Mouse (Mus musculus) forebrain, embryonic 13.5 days (tissue): ENCODE measurements around the gene Galnt11. TPM values are rescaled to one million over a fixed set of nuclear protein-coding genes. Genes with fewer than 3 reads are reported as not detected.

Experiments used
- ATAC-seq: fragments of 200-750 bp; cut with Nextera tagmentation; 2 replicates; pipeline ENCODE4 v1.8.0; 2017
- H3K27ac ChIP-seq: fragments of 300-500 bp; sonication (generic); 2 replicates; pipeline ENCODE4 v1.5.1; 2015; ENCODE audit warnings: inconsistent platforms, mild to moderate bottlenecking, moderate library complexity
- H3K27me3 ChIP-seq: fragments of 300-500 bp; sonication (generic); 2 replicates; pipeline ENCODE4 v1.6.1; 2015; ENCODE audit warnings: mild to moderate bottlenecking, inconsistent platforms
- H3K36me3 ChIP-seq: fragments of 300-500 bp; sonication (generic); 2 replicates; pipeline ENCODE4 v1.6.1; 2015; ENCODE audit warnings: mild to moderate bottlenecking, inconsistent platforms; ENCODE audit not compliant: poor library complexity, severe bottlenecking
- H3K4me1 ChIP-seq: fragments of 300-500 bp; sonication (generic); 2 replicates; pipeline ENCODE4 v1.6.1; 2015; ENCODE audit warnings: inconsistent platforms
- H3K4me2 ChIP-seq: fragments of 300-500 bp; sonication (generic); 2 replicates; pipeline ENCODE4 v1.6.1; 2015; ENCODE audit warnings: inconsistent platforms, mild to moderate bottlenecking, moderate library complexity
- H3K4me3 ChIP-seq: fragments of 300-500 bp; sonication (generic); 2 replicates; pipeline ENCODE4 v1.5.1; 2015; ENCODE audit warnings: mild to moderate bottlenecking, inconsistent platforms
- H3K9ac ChIP-seq: fragments of 300-500 bp; sonication (generic); 2 replicates; pipeline ENCODE4 v1.6.1; 2015; ENCODE audit warnings: mild to moderate bottlenecking, inconsistent platforms
- H3K9me3 ChIP-seq: fragments of 300-500 bp; sonication (generic); replicated peaks from 2 replicates; pipeline ENCODE4 v1.6.1; 2016; ENCODE audit warnings: inconsistent platforms
- WGBS: fragments of 180-500 bp; shearing (Covaris S2); methylation state at CpG from one replicate; pipeline ENCODE4 v1.1.7; 2015; 5-methylcytosine and 5-hydroxymethylcytosine counted together
- polyA plus RNA-seq: library from polyadenylated mRNA; unstranded; fragments of >200 nt; fragmentation: Nextera tagmentation; extraction: Ambion mirVana; gene quantifications from 2 replicates; pipeline ENCODE4 v1.2.1, GENCODE M21; 2015

The Galnt11 gene
- polyA plus RNA-seq, 1 experiment from 2014 or later, result 33.6 TPM

DNA sequence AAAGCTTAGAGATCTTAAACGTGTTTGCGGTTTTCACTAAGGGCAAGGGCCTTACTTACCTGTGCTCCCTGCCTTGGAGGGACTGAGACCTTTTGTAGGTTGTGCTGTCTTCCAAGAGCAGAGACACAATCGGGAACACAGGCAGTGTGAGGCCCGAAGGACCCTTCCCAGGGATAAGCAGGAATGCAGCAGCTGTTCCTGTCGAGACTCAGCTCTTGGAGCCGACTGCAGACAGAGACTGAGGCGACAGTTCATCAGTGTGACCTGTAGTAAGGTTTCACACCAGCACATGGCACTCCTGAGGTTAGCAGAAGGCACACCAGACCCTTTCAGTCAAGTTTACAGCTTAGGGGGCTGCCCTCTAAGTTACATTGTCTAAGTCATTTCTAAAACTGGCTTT, 40.6 kb downstream of the Galnt11 start:
- Histone ChIP-seq H3K27ac (no peak overlapping the region), H3K36me3 (peaks cover 84% of the 10 kb centered on the region), H3K4me3 (no peak overlapping the region), H3K9me3 (no peaks in the 10 kb centered on the region), H3K4me2 (no peak overlapping the region), H3K9ac (no peak overlapping the region), H3K4me1 (no peaks in the 10 kb centered on the region), H3K27me3 (no peaks in the 10 kb centered on the region)
- WGBS, result 90% methylated on average over 7 of the region's 7 CpGs
- ATAC-seq, result no peak

DNA sequence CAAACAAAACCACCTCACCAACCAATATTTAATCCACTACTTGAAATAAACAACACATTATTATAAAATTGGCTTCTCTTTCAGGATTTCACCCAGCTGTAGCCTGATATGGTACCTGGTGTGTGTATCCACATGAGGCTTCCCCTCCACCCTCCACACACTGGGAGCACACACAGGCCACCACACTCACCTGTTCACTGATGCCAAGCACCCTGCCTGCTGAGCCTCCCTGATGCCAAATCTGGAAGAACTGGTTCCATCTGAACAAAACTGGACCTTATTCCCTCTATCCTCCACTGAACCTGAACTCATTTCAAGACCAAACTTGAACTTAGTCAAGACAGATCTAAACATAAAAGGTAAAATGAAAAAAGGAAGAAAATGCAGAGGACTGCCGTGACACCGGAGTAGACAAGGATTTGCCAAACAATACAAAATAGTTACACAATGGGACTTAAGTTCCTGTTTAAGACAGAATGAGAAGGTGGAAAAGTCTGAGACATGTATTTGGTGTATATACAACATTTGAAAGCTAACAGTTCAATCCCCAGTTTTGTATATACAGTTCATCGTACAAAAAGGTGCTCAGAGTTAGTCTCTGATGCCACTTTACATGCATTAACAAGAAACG, 46.7 kb downstream of the Galnt11 start:
- Histone ChIP-seq H3K4me1 (no peaks in the 10 kb centered on the region), H3K27ac (no peak overlapping the region), H3K4me3 (no peak overlapping the region), H3K9me3 (no peaks in the 10 kb centered on the region), H3K4me2 (no peak overlapping the region), H3K27me3 (no peaks in the 10 kb centered on the region), H3K36me3 (peaks cover 73% of the 10 kb centered on the region), H3K9ac (no peak overlapping the region)
- 93% methylated on average over 4 of the region's 4 CpGs for WGBS
- ATAC-seq, result no peak

DNA sequence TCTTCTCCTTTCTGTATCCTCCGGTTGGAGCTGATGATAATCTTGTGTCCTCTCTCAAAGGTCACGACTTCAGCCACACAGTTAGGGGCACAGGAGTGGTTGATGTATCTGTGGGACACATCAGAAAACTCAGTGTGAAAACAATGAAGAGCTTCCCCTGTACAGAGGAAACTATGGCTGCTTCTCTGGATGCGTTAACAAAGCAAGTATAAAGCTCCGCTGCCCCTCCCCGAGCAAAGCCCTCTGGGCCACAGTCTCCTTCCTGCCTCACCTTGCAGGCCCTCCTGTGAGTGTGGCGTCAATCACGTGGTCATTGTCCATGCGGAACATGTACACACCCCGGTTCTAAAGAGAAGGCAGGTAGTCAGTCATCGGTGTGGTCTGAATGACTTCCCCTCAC, 53.9 kb downstream of the Galnt11 start:
- WGBS, result 92% methylated on average over 10 of the region's 10 CpGs
- Histone ChIP-seq H3K27ac (no peak overlapping the region), H3K4me1 (no peaks in the 10 kb centered on the region), H3K36me3 (peaks cover 74% of the 10 kb centered on the region), H3K9me3 (no peaks in the 10 kb centered on the region), H3K4me2 (no peak overlapping the region), H3K9ac (no peak overlapping the region), H3K4me3 (no peak overlapping the region), H3K27me3 (no peaks in the 10 kb centered on the region)
- no peak for ATAC-seq

DNA sequence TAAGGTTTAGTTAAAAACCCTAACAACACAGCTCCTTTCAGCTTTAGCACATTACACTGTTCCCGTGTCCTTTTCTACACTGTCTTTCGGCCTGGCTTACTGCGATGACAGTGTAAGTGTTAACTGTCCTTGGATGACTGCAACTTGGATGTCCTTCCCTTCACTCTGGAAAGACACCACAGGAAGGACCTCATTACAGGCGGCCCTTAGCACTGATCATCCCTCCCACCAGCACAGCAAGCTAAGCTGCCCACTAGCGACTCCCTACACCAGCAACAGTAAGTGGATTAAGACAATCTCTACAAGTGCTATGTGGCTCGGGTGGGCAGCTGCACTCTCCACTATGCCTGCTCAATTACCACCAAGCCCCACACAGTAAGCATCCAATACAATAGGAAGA, 54.7 kb downstream of the Galnt11 start:
- H3K36me3 ChIP-seq, result peaks cover 76% of the 10 kb centered on the region
- H3K9me3 ChIP-seq, result no peaks in the 10 kb centered on the region
- no peak overlapping the region for H3K4me3 ChIP-seq
- no peak overlapping the region for H3K9ac ChIP-seq
- 79% methylated on average over 6 of the region's 6 CpGs for WGBS
- no peak overlapping the region for H3K27ac ChIP-seq
- H3K4me1 ChIP-seq, result no peaks in the 10 kb centered on the region
- no peak for ATAC-seq
- H3K4me2 ChIP-seq, result no peak overlapping the region
- H3K27me3 ChIP-seq, result no peaks in the 10 kb centered on the region

DNA sequence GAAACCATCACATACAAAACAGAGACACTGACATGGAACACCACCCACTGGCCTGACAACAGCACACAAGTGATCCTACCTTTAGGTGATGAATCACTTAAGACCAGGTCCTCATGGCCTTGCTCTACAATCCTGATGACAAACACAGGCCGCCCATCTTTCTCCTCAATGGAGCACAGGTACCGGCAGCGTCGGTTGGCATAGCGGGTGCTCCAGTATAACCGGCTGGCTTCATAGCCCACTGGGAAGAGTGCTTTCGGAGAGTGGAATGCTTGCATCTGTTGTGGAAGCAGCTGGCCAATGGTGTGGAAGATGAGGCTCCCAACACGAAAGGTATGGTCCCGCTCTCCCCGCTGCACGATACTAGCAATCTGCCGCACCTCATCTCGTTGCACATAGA, 62.3 kb downstream of the Galnt11 start:
- 95% methylated on average over 13 of the region's 13 CpGs for WGBS
- Histone ChIP-seq H3K27ac (no peak overlapping the region), H3K9ac (no peak overlapping the region), H3K9me3 (no peaks in the 10 kb centered on the region), H3K4me1 (no peaks in the 10 kb centered on the region), H3K36me3 (peaks cover 89% of the 10 kb centered on the region), H3K27me3 (no peaks in the 10 kb centered on the region), H3K4me2 (no peak overlapping the region), H3K4me3 (no peak overlapping the region)
- no peak for ATAC-seq

DNA sequence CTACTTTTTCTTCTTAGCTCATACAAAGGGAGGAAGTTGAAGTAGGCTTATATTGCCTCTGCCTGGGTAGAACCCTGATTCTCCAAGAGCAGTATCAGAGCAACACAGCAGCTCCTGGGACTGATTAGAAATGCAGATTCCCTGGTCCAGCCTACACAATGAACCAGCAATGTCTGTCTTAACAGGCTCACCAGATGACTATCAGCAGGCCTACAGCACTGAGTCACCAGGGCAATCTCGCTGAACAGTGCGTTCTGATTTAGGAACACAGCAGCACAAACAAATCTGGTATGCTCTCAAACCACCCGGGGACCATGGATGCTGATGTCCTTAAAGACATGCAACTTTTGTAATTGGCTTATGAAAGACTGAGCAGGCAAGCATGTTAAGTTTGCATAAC, 75.1 kb downstream of the Galnt11 start:
- ATAC-seq, result no peak
- peaks cover 45% of the 10 kb centered on the region for H3K36me3 ChIP-seq
- no peak overlapping the region for H3K9ac ChIP-seq
- no peaks in the 10 kb centered on the region for H3K9me3 ChIP-seq
- H3K27me3 ChIP-seq, result no peaks in the 10 kb centered on the region
- H3K4me2 ChIP-seq, result no peak overlapping the region
- 62% methylated on average over 3 of the region's 3 CpGs for WGBS
- H3K4me3 ChIP-seq, result no peak overlapping the region
- no peak overlapping the region for H3K27ac ChIP-seq
- no peaks in the 10 kb centered on the region for H3K4me1 ChIP-seq

DNA sequence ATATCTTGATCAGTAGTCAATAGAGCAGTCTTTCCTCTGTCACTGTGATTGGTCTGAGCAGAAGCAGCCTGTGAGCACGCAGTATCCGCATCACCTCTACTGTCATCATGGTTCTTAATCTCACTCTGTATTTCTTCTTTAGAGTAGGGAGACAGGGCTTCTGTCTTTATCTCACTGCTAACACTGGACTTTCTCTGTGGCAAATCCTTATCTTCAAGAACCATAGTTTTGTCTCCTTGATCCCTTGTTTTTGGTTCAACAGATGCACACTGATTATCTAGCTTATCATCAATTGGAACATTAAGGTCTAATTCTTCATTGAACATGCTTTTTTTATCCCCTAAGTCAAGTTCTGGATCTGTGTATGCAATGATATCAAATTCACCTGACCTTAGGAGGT, 88.5 kb downstream of the Galnt11 start:
- Histone ChIP-seq H3K4me3 (no peak overlapping the region), H3K27ac (no peak overlapping the region), H3K4me2 (no peak overlapping the region), H3K27me3 (no peaks in the 10 kb centered on the region), H3K36me3 (peaks cover 61% of the 10 kb centered on the region), H3K9ac (no peak overlapping the region), H3K9me3 (no peaks in the 10 kb centered on the region), H3K4me1 (no peaks in the 10 kb centered on the region)
- WGBS, result 98% methylated on average over 2 of the region's 2 CpGs
- ATAC-seq, result no peak

DNA sequence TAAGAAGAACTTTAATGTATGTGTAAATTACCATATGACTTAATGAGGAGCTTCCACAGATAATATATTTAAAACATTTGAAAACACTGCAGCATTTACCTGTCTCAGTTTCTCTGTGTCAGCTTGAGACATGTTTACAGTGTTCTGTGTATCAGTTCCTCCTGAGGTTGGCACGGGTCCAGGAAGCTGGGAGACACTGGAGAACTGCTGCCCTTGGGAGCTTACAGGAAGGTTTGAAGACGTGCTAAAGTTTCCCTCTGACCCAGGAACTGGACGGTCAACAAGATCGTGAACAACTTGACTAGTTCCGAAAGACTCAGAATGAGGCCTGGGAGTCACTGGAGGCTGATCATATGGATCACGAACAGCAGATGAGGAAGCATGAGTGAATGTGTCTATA, 92.2 kb downstream of the Galnt11 start:
- H3K4me2 ChIP-seq, result no peak overlapping the region
- peaks cover 76% of the 10 kb centered on the region for H3K36me3 ChIP-seq
- no peaks in the 10 kb centered on the region for H3K27me3 ChIP-seq
- ATAC-seq, result no peak
- no peaks in the 10 kb centered on the region for H3K9me3 ChIP-seq
- H3K27ac ChIP-seq, result no peak overlapping the region
- no peaks in the 10 kb centered on the region for H3K4me1 ChIP-seq
- no peak overlapping the region for H3K9ac ChIP-seq
- no peak overlapping the region for H3K4me3 ChIP-seq
- WGBS, result 91% methylated on average over 6 of the region's 6 CpGs

Other genes with a start within 250 kb of the Galnt11 start
- gene Prkag2, start 121.3 kb upstream of the Galnt11 start, polyA plus RNA-seq, result 63.1 and 66.3 TPM in 2 replicates
- gene Galntl5, start 40.4 kb upstream of the Galnt11 start, polyA plus RNA-seq, result not detected in 2 replicates
- gene E130116L18Rik, start 1.2 kb downstream of the Galnt11 start, polyA plus RNA-seq, result not detected in 2 replicates